Mouse (Mus musculus) ES-Bruce4 (cell line): ENCODE results near the gene Fam124a.

Experiments
- CTCF ChIP-seq: IDR thresholded peaks from one replicate; pipeline ENCODE4 v1.8.1; 2011; ENCODE audit warnings: low read depth, low read length
- EP300 ChIP-seq: IDR thresholded peaks from 2 replicates; pipeline ENCODE4 v1.6.1; 2011; ENCODE audit warnings: low read depth, low read length; ENCODE audit not compliant: insufficient read depth
- POLR2A ChIP-seq: IDR thresholded peaks from one replicate; pipeline ENCODE4 v1.8.1; 2011; ENCODE audit warnings: low read length; ENCODE audit not compliant: insufficient read depth

GRCm38 (mm10) chr14:62638345-62638702, 82.8 kb downstream of the Fam124a start:
- no peak for TF ChIP-seq CTCF
- no peak for TF ChIP-seq POLR2A
- no peak for TF ChIP-seq EP300
